Mouse (Mus musculus) cerebellum, adult 2 months (tissue): ENCODE data around the gene Cdipt.

Source experiments
- CTCF ChIP-seq: fragments of 200-500 bp; IDR thresholded peaks from 2 replicates; pipeline ENCODE4 v1.5.1; 2011; ENCODE audit warnings: low read depth, mild to moderate bottlenecking, control low read depth, low read length, moderate library complexity, borderline replicate concordance; ENCODE audit not compliant: insufficient read depth
- POLR2A ChIP-seq: fragments of 200-500 bp; IDR thresholded peaks from 2 replicates; pipeline ENCODE4 v1.6.1; 2011; ENCODE audit warnings: low read length, control low read depth, borderline replicate concordance; ENCODE audit not compliant: insufficient read depth

DNA sequence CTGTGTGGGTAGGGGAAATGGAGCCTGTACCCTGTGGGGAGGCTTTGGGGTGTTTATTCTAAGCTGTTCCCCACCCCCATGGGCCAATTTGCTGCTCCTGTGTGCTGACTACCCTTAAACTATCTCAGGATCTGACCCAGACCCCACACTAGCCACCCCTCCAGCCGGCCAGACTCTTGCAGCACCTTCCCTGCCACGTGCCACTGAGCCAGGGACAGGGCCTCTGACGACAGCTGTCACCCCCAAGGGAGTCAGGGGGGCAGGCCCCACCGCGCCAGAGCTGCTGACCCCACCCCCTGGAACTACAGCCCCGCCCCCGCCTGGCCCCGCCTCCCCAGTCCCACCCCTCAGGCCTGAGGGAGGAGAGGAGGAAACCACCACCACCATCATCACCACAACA lies 23.1 kb upstream of the Cdipt start:
- TF ChIP-seq POLR2A (no peak), CTCF (no peak)
